Mouse (Mus musculus) bone marrow macrophage, adult 2 months (primary cell): ENCODE data around the gene Oprl1. TPM values are rescaled to one million over a fixed set of nuclear protein-coding genes. Genes with fewer than 3 reads are reported as not detected.
A peak's percentile ranks its signal among the peaks of the same experiment; 100 is the strongest.

Experiments used
- H3K27ac ChIP-seq: 2 replicates; pipeline ENCODE4 v1.5.1; 2012; ENCODE audit warnings: low read depth, low read length; ENCODE audit not compliant: insufficient read depth
- H3K4me1 ChIP-seq: 2 replicates; pipeline ENCODE4 v1.6.1; 2012; ENCODE audit warnings: low read length; ENCODE audit not compliant: control insufficient read depth, insufficient read depth
- H3K4me3 ChIP-seq: 2 replicates; pipeline ENCODE4 v1.5.1; 2012; ENCODE audit warnings: mild to moderate bottlenecking, low read length, moderate library complexity; ENCODE audit not compliant: insufficient read depth
- CTCF ChIP-seq: IDR thresholded peaks from 2 replicates; pipeline ENCODE4 v1.5.1; 2012; ENCODE audit warnings: low read depth, mild to moderate bottlenecking, low read length, moderate library complexity
- POLR2A ChIP-seq: IDR thresholded peaks from 2 replicates; pipeline ENCODE4 v1.6.1; 2012; ENCODE audit warnings: mild to moderate bottlenecking, low read depth, low read length, borderline replicate concordance
- polyA plus RNA-seq: library from polyadenylated mRNA; stranded (reverse); fragments of >200 nt; gene quantifications from 2 replicates; pipeline ENCODE4 v1.2.4, GENCODE M21; 2012; ENCODE audit not compliant: missing spikeins, insufficient read depth, insufficient read length

The Oprl1 gene
- polyA plus RNA-seq, 1 experiment: not detected

GRCm38 (mm10) chr2:181677755-181678098 lies 37.1 kb upstream of the Oprl1 start:
- no peak for TF ChIP-seq POLR2A
- TF ChIP-seq CTCF: no peak
- Histone ChIP-seq H3K27ac (no peak overlapping the region), H3K4me1 (peaks cover 13% of the 10 kb centered on the region), H3K4me3 (no peak overlapping the region)

DNA sequence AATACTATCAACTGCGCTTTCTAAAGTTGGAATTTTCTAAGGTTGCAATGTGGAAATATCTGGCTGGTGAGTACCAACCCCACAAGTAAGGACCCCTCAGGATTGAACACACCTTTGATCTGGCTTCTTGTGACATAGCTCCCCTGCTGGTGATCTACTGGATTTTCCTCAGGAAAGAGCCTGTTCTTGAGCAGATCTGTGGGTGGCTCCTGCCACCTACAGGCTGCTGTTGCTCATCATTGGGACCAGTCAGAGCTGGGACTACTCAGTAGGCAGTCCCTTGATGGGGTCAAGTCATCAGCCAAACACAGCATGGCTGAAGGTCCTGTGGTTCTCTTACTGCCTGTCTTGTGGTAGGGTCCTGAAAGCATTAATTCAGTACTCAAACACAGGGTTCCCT lies 36.0 kb upstream of the Oprl1 start:
- Histone ChIP-seq H3K4me3 (no peak overlapping the region), H3K4me1 (peaks cover 13% of the 10 kb centered on the region), H3K27ac (no peak overlapping the region)
- TF ChIP-seq CTCF: peak; percentile 96
- TF ChIP-seq POLR2A: no peak

DNA sequence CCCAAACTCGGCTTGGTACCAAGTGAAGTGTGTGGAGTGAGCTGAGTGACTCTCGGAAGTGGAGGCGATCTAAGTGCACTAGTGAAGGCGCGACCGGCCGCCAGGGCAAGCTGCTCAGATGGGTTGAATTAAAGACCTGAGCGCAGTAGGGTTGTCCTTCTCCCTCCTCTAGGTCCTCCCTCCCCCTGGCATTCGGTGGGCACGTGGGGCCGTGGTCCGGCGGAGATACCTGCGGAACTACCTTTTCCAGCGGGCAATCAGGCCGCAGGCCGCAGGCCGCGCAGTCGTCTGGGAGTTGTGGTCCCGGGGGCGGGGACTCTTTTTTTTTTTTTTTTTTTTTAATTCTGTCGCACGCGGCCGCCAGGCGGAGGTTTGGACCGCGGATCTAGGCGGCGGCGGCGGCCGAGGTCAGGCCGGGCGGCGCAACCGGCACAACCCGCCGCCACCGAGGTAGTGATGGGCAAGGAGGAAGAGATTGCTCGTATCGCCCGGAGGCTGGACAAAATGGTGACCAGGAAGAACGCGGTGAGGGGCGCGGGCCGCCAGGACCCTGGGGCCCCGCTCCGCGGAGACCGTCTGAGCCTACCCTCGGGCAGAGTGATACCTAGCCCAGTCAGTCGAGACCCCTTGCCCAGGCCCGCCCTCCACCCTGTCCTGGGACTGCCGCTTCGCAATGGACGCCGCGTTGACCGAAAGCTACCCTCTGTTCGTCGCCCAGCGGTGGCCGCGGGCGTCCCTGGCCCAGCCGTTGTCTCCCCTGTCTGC lies 34.7 kb upstream of the Oprl1 start, which contains the start of gene Tcea2:
TSS of gene Tcea2 (plus strand) at position 360 of the 765 bp plus-strand sequence.
- Histone ChIP-seq H3K4me1 (peaks cover 17% of the 10 kb centered on the region), H3K27ac (peak within 1 kb of the TSS; percentile 22), H3K4me3 (peak within 1 kb of the TSS; percentile 68)
- TF ChIP-seq POLR2A (no peak), CTCF (no peak)

- Histone ChIP-seq H3K4me1 (peaks cover 12% of the 10 kb centered on the region), H3K4me3 (peak overlapping the region; percentile 68), H3K27ac (no peak overlapping the region)
- TF ChIP-seq CTCF (no peak), POLR2A (0 out of 2 replicates have a peak, but pooled peaks have one; percentile 19)
Measured at GRCm38 (mm10) chr2:181680716-181681117, 34.1 kb upstream of the Oprl1 start.

GRCm38 (mm10) chr2:181681978-181682377 lies 32.8 kb upstream of the Oprl1 start:
- H3K4me3 ChIP-seq: no peak overlapping the region
- H3K4me1 ChIP-seq: peaks cover 9% of the 10 kb centered on the region; the same call in 1 of the 2 replicates
- H3K27ac ChIP-seq: no peak overlapping the region
- TF ChIP-seq CTCF (no peak), POLR2A (no peak)

GRCm38 (mm10) chr2:181683381-181683780 lies 31.4 kb upstream of the Oprl1 start:
- no peak overlapping the region for H3K4me3 ChIP-seq
- no peak for TF ChIP-seq CTCF
- TF ChIP-seq POLR2A: no peak
- H3K4me1 ChIP-seq: peaks cover 9% of the 10 kb centered on the region; the same call in 1 of the 2 replicates
- no peak overlapping the region for H3K27ac ChIP-seq

DNA sequence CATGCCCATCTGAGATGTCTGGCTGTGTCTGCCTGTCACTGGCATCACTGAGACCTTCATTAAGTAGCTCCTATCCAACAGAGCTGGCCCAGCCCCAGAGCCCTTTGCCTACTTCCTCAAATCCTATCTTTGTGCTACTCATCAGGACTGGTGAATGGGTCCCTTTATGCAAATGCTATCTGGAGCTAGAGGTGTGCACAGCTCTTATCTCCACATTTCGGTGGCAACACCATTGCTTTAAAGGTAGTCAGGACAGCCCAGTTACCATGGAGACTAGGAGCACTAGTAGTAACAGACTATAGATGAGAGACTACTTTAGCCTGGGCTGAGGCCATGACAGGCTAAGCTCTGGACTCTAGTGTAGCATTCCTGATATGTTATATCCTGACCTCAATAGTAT lies 30.1 kb upstream of the Oprl1 start:
- H3K4me3 ChIP-seq: no peak overlapping the region
- peaks cover 8% of the 10 kb centered on the region; the same call in 1 of the 2 replicates for H3K4me1 ChIP-seq
- no peak overlapping the region for H3K27ac ChIP-seq
- TF ChIP-seq CTCF (no peak), POLR2A (no peak)

DNA sequence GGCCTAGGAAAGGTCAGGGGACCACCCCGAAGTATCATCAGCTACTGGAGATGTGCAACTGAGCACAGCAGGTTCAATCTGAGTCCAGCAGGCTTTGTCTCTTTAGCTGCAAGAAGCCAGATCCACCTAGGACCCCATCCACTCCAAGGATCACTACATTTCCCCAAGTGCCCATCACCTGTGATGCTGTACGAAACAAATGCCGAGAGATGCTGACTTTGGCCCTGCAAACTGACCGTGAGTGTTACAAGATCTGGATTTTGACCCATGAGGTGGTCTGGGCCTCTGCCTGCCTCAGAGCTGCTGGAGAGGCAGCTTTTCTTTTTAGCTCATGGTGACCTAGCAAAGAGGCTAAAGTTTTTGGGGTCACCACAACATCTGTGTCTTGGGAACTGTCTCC lies 29.1 kb upstream of the Oprl1 start:
- H3K4me1 ChIP-seq: peaks cover 18% of the 10 kb centered on the region
- H3K27ac ChIP-seq: no peak overlapping the region
- TF ChIP-seq CTCF: no peak
- H3K4me3 ChIP-seq: no peak overlapping the region

DNA sequence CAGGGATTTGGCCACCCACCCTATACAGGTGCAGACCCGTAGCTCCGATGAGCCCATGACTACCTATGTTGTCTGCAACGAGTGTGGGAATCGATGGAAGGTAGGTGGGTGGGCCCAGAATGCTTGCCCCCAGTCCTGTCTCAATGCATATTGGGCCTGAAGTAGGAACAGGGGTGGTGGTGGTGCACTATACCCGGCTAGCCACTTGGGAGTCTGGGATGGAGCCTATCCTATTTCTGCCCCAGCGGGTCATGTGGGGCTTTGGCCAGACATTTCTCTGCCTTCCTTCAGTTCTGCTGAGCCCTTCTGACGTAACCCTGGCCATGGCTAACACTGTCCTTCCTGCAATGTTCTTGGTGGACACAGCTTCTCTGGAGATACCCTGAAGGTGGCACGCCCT lies 27.2 kb upstream of the Oprl1 start:
- TF ChIP-seq POLR2A: no peak
- no peak for TF ChIP-seq CTCF
- Histone ChIP-seq H3K4me1 (peaks cover 32% of the 10 kb centered on the region), H3K4me3 (no peak overlapping the region)

DNA sequence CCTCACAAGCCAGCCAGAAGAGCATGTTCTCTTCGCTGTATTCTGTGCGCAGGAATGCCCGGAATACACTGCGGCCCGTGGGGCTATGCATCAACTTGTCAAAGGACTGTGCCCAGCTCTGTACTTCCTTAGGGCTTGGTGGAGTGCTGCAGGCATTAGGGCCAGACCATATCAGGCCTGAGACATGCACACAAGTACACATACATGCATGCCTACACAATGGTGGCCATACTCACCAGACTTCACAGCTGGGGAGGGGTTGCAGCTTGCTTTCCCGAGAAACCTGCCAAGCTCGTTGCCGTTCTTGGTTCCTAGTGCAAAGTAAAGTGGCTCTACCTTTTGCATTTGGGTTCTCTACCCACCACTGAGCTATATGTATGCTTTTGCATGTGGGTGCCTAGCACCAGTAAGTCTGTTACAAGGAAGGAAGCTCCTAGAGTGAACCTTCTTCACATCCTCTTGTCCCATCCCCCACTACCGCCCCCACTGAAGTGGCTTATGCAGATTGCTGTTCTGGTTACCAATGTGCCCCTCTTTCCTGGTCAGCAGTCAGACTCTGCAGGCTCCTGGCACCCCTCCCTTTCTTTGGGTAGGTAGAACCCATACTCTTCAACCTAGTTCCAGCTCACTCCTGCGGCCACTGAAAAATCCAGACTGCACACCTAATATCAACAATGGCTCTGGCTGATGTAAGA lies 25.2 kb upstream of the Oprl1 start:
- no peak for TF ChIP-seq POLR2A
- TF ChIP-seq CTCF: no peak
- Histone ChIP-seq H3K4me1 (peaks cover 35% of the 10 kb centered on the region), H3K4me3 (no peak overlapping the region), H3K27ac (no peak overlapping the region)

More for the DNA sequence above, 27.2 kb upstream of the Oprl1 start:
- H3K27ac ChIP-seq: no peak overlapping the region
